Mouse (Mus musculus) heart, postnatal 0 days (tissue): Measurements from ENCODE around the gene Zmat3. TPM values are rescaled to one million over a fixed set of nuclear protein-coding genes. Genes with fewer than 3 reads are reported as not detected.

Experiments
- ATAC-seq: fragments of 200-750 bp; cut with Nextera tagmentation; 2 replicates; pipeline ENCODE4 v1.8.0; 2017; ENCODE audit warnings: low read depth, moderate number of reproducible peaks, moderate library complexity; ENCODE audit not compliant: insufficient read depth
- DNase-seq: peaks from one replicate; pipeline ENCODE4 v3.0.0-alpha.2; 2016; ENCODE audit warnings: low spot score
- H3K27ac ChIP-seq: fragments of 300-500 bp; sonication (generic); 2 replicates; pipeline ENCODE4 v1.5.1; 2014; ENCODE audit warnings: low read depth, mild to moderate bottlenecking
- H3K27me3 ChIP-seq: fragments of 300-500 bp; sonication (generic); 2 replicates; pipeline ENCODE4 v1.6.1; 2014; ENCODE audit warnings: low read length, mixed read lengths; ENCODE audit not compliant: control insufficient read depth, insufficient read depth
- H3K36me3 ChIP-seq: fragments of 300-500 bp; sonication (generic); replicated peaks from 2 replicates; pipeline ENCODE4 v1.6.1; 2014; ENCODE audit warnings: low read length, mixed read lengths; ENCODE audit not compliant: control insufficient read depth, insufficient read depth
- H3K4me1 ChIP-seq: fragments of 300-500 bp; sonication (generic); 2 replicates; pipeline ENCODE4 v1.6.1; 2014; ENCODE audit warnings: antibody characterized with exemption; ENCODE audit not compliant: control insufficient read depth, insufficient read depth
- H3K4me2 ChIP-seq: fragments of 300-500 bp; sonication (generic); 2 replicates; pipeline ENCODE4 v1.6.1; 2014; ENCODE audit warnings: low read depth, mild to moderate bottlenecking, low read length, moderate library complexity
- H3K4me3 ChIP-seq: fragments of 300-500 bp; sonication (generic); 2 replicates; pipeline ENCODE4 v1.5.1; 2014; ENCODE audit warnings: low read depth, low read length
- H3K9ac ChIP-seq: fragments of 300-500 bp; sonication (generic); replicated peaks from 2 replicates; pipeline ENCODE4 v1.6.1; 2014; ENCODE audit warnings: low read depth, low read length, mixed read lengths
- H3K9me3 ChIP-seq: fragments of 300-500 bp; sonication (generic); replicated peaks from 2 replicates; pipeline ENCODE4 v1.6.1; 2016; ENCODE audit warnings: low read length; ENCODE audit not compliant: control insufficient read depth
- CTCF ChIP-seq: IDR thresholded peaks from 2 replicates; pipeline ENCODE4 v1.5.1; 2016; ENCODE audit warnings: antibody characterized with exemption, control low read depth, low read depth
- EP300 ChIP-seq: IDR thresholded peaks from 2 replicates; pipeline ENCODE4 v1.6.1; 2016; ENCODE audit warnings: antibody characterized with exemption, low read depth
- WGBS: fragments of 180-500 bp; shearing (Covaris S2); extraction: QIAGEN DNeasy Blood & Tissue Kit; methylation state at CpG from one replicate; pipeline ENCODE4 v1.1.7; 2014; 5-methylcytosine and 5-hydroxymethylcytosine counted together
- polyA plus RNA-seq: library from polyadenylated mRNA; unstranded; fragments of >200 nt; fragmentation: Nextera tagmentation; extraction: Ambion mirVana; gene quantifications from 2 replicates; pipeline ENCODE4 v1.2.1, GENCODE M21; 2015
- total RNA-seq: library from RNA; depleted of rRNA; stranded (reverse); fragments of >200 nt; gene quantifications from 2 replicates; pipeline ENCODE4 v1.2.3, GENCODE M21; 2014; ENCODE audit warnings: low replicate concordance

Gene Zmat3
- total and polyA plus RNA-seq, 2 experiments from 2014 or later = 1.9 to 3.6 TPM

DNA sequence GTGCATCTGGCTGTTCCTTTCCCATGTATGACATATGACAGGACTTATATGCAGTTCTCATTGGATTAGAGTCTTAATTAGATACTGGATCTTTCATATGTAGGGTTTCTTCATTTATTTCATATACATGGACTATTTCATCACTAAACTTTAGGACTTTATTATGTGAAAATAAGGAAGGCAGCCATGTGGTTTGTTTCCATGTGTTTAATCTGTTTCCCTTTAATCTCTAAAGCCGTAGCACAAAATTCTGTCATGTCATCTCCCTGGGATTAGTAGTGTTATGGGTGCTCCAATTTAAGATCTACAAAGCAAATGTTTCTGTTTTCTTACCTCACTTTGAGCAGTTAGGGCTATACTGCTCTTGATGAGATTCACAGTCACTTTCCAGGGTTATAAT is 39.9 kb upstream of the Zmat3 start:
- DNase-seq (no peak), ATAC-seq (no peak)
- Histone ChIP-seq H3K27ac (no peak overlapping the region), H3K4me1 (peaks cover 53% of the 10 kb centered on the region), H3K36me3 (no peaks in the 10 kb centered on the region), H3K27me3 (no peaks in the 10 kb centered on the region), H3K4me3 (no peak overlapping the region), H3K9ac (no peak overlapping the region), H3K4me2 (no peak overlapping the region), H3K9me3 (no peaks in the 10 kb centered on the region)
- 60% methylated on average over 1 of the region's 1 CpGs for WGBS
- TF ChIP-seq CTCF = no peak
- no peak for TF ChIP-seq EP300

DNA sequence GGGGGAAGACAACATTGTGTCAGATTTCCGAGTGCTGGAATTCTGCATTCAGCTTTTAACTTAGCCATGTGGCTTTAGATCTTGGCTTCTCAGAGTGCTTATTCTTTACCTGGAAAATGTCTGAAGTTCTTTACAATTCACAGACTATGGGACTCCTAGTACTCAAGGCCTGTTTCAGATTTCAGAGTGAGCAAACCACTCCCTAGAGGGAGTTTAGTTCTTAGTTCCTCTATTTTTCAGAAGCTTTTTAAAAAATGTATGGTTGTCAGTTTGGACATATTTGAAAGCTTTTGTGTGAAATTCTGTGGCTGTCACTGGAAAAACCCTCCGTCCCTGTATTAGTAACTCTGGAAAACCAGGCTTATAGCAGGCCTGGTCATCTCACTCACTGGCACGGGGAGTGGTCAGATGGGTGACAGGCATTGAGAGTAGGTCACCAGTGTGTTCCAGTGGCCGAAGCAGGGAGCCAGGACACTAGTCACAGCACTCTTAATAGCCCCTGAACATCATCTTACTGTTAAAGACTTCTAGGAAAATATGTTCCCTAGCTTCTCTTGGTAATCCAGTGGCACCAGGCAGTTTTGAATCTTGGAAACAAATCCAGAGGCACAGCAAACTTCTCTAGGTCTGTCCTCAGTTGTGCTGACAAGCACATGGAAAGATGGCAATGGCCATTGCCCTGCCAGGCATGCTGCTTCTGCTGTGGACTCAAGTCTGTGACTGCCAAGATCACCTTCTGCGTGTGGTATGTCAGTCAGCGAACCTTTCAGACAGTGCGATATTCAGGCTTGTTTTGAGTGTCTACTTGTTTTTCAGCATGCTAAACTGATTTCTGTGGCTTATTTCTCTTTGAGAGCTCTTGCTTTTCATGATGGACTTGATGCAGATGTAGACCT is 37.4 kb upstream of the Zmat3 start:
- DNase-seq (no peak), ATAC-seq (no peak)
- WGBS = 47% methylated on average over 7 of the region's 7 CpGs
- 0 out of 2 replicates have a peak overlapping the region, but pooled peaks have one; percentile 3 for H3K27ac ChIP-seq
- H3K36me3 ChIP-seq = no peaks in the 10 kb centered on the region
- no peak for TF ChIP-seq EP300
- no peak for TF ChIP-seq CTCF
- no peak overlapping the region for H3K4me2 ChIP-seq
- H3K27me3 ChIP-seq = no peaks in the 10 kb centered on the region
- no peak overlapping the region for H3K4me3 ChIP-seq
- H3K4me1 ChIP-seq = peaks cover 63% of the 10 kb centered on the region
- no peak overlapping the region for H3K9ac ChIP-seq
- H3K9me3 ChIP-seq = no peaks in the 10 kb centered on the region

DNA sequence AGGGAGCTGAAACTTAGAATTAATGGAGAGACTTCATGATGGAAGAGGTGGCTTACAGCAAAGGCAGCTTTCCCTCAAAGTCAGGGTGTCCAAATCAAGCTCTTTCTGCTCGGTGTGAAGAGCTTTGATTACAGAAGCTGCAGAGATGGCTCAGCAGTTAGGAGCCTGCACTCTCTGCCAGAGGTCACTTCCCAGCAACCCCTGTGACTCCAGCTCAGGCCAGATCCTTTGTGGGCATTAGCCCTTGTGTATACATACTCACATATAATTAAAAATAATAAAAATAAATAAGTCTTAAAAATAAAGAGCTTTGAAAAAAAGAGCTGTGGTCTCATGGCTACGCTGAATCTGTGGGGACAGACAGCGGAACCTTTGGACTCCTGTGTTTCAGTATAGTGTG is 35.8 kb upstream of the Zmat3 start:
- Histone ChIP-seq H3K27ac (no peak overlapping the region), H3K27me3 (no peaks in the 10 kb centered on the region), H3K4me3 (no peak overlapping the region), H3K4me2 (no peak overlapping the region), H3K9me3 (no peaks in the 10 kb centered on the region), H3K4me1 (peaks cover 60% of the 10 kb centered on the region), H3K36me3 (no peaks in the 10 kb centered on the region), H3K9ac (no peak overlapping the region)
- DNase-seq (no peak), ATAC-seq (no peak)
- no peak for TF ChIP-seq CTCF
- no peak for TF ChIP-seq EP300
- WGBS = 66% methylated on average over 3 of the region's 3 CpGs

DNA sequence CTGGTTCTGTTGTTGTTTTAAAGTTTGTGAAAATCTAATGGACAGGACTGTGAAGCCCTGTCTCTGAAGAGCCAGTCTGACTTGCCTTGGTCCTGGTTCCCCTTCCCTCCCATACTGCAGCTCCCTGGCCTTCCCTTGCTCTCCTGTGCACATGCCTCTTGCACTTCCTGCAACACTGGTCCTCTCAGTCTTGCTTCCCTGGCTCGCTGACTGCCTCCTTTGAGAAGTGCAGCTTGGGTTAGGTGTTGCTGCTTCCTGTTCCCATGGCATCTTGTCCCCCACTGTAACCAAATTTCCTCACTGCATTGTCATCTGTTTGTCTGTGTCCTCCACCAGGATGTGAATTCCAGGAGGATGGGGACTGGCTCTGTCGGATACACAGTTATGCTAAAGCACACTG is 34.1 kb upstream of the Zmat3 start:
- 47% methylated on average over 2 of the region's 2 CpGs for WGBS
- TF ChIP-seq CTCF (no peak), EP300 (no peak)
- Histone ChIP-seq H3K4me3 (no peak overlapping the region), H3K27ac (no peak overlapping the region), H3K9ac (no peak overlapping the region), H3K4me1 (peaks cover 46% of the 10 kb centered on the region), H3K27me3 (no peaks in the 10 kb centered on the region), H3K4me2 (no peak overlapping the region), H3K36me3 (no peaks in the 10 kb centered on the region), H3K9me3 (no peaks in the 10 kb centered on the region)
- no peak for ATAC-seq
- no peak for DNase-seq

DNA sequence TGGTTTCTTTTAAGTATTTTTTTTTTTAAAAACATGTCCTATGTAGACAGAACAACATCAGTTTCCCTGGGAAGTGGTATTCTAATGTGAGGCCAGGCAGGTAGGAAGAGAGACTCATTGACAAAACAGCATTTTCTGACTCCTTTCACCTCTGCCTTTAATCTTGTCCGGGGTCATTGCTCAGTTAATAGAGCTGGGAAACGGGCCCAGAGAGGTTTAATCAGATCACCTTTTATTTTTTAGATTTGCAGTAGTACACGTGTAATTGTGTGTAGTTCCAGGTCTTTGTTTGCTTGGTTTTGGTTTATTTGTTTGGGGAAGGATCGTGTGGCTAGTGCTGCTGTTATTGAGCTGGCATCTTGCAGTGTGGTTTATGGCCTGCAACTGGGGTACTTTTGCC is 33.6 kb upstream of the Zmat3 start:
- no peak overlapping the region for H3K9ac ChIP-seq
- no peak overlapping the region for H3K27ac ChIP-seq
- TF ChIP-seq EP300 (no peak), CTCF (no peak)
- no peaks in the 10 kb centered on the region for H3K9me3 ChIP-seq
- H3K4me3 ChIP-seq = no peak overlapping the region
- no peaks in the 10 kb centered on the region for H3K36me3 ChIP-seq
- ATAC-seq = no peak
- 60% methylated on average over 4 of the region's 4 CpGs for WGBS
- no peak overlapping the region for H3K4me2 ChIP-seq
- H3K4me1 ChIP-seq = peaks cover 40% of the 10 kb centered on the region
- no peaks in the 10 kb centered on the region for H3K27me3 ChIP-seq
- DNase-seq = no peak

DNA sequence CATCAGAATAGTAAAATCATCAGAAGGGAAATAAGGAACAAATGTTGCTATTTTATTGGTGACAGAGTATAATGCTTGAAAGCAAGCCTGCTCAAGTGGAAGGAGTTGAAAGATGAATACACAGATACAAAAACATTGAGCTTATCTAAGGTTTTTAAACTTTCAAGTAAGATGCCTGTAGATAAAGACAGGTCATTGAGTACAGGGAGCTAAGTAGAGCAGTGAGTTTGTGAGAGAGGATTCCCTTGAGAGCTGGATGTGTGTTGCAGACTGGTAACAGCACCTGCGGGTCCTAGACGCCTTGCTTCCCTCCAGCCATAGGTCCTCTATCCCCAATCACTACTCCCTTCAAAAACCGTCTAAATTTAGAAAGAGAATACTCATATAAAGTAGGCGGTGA is 32.8 kb upstream of the Zmat3 start:
- Histone ChIP-seq H3K36me3 (no peaks in the 10 kb centered on the region), H3K4me1 (peaks cover 35% of the 10 kb centered on the region), H3K27ac (peak overlapping the region; percentile 19), H3K9ac (peak overlapping the region; percentile 98), H3K4me2 (peak overlapping the region; percentile 87), H3K4me3 (peak overlapping the region; percentile 74), H3K27me3 (no peaks in the 10 kb centered on the region), H3K9me3 (no peaks in the 10 kb centered on the region)
- no peak for TF ChIP-seq CTCF
- TF ChIP-seq EP300 = no peak
- DNase-seq (no peak), ATAC-seq (no peak)
- WGBS = 9% methylated on average over 4 of the region's 4 CpGs
